Mouse (Mus musculus) hindbrain, embryonic 11.5 days (tissue): ENCODE measurements around the gene Nipsnap3b. TPM values are rescaled to one million over a fixed set of nuclear protein-coding genes. Genes with fewer than 3 reads are reported as not detected.
A peak's percentile ranks its signal among the peaks of the same experiment; 100 is the strongest.

Source experiments
- ATAC-seq: fragments of 200-750 bp; cut with Nextera tagmentation; 2 replicates; pipeline ENCODE4 v1.8.0; 2017; ENCODE audit warnings: mild to moderate bottlenecking, moderate TSS enrichment, moderate library complexity; ENCODE audit not compliant: low FRiP score
- DNase-seq: peaks from one replicate; pipeline ENCODE4 v3.0.0-alpha.2; 2015; ENCODE audit warnings: low spot score
- H3K27ac ChIP-seq: fragments of 300-500 bp; sonication (generic); 2 replicates; pipeline ENCODE4 v1.5.1; 2014; ENCODE audit warnings: mild to moderate bottlenecking, low read depth, low read length
- H3K27me3 ChIP-seq: fragments of 300-500 bp; sonication (generic); 2 replicates; pipeline ENCODE4 v1.6.1; 2014; ENCODE audit warnings: mild to moderate bottlenecking, low read length, moderate library complexity, mixed read lengths; ENCODE audit not compliant: control insufficient read depth, insufficient read depth
- H3K36me3 ChIP-seq: fragments of 300-500 bp; sonication (generic); 2 replicates; pipeline ENCODE4 v1.6.1; 2014; ENCODE audit warnings: mild to moderate bottlenecking, low read length, moderate library complexity, mixed read lengths; ENCODE audit not compliant: control insufficient read depth, insufficient read depth
- H3K4me1 ChIP-seq: fragments of 300-500 bp; sonication (generic); replicated peaks from 2 replicates; pipeline ENCODE4 v1.6.1; 2014; ENCODE audit warnings: low read length, mixed read lengths; ENCODE audit not compliant: control insufficient read depth, insufficient read depth
- H3K4me2 ChIP-seq: fragments of 300-500 bp; sonication (generic); replicated peaks from 2 replicates; pipeline ENCODE4 v1.6.1; 2014; ENCODE audit warnings: mild to moderate bottlenecking, low read depth, low read length
- H3K4me3 ChIP-seq: fragments of 300-500 bp; sonication (generic); 2 replicates; pipeline ENCODE4 v1.5.1; 2014; ENCODE audit warnings: low read depth, low read length
- H3K9ac ChIP-seq: fragments of 300-500 bp; sonication (generic); 2 replicates; pipeline ENCODE4 v1.6.1; 2014; ENCODE audit warnings: low read depth, low read length
- H3K9me3 ChIP-seq: fragments of 300-500 bp; sonication (generic); 2 replicates; pipeline ENCODE4 v1.6.1; 2016; ENCODE audit warnings: low read length; ENCODE audit not compliant: control insufficient read depth
- WGBS: fragments of 180-500 bp; shearing (Covaris S2); extraction: QIAGEN DNeasy Blood & Tissue Kit; methylation state at CpG from one replicate; pipeline ENCODE4 v1.1.7; 2014; 5-methylcytosine and 5-hydroxymethylcytosine counted together
- polyA plus RNA-seq: library from polyadenylated mRNA; unstranded; fragments of >200 nt; fragmentation: Nextera tagmentation; extraction: Ambion mirVana; gene quantifications from 2 replicates; pipeline ENCODE4 v1.2.1, GENCODE M21; 2014

The Nipsnap3b gene
- polyA plus RNA-seq, 1 experiment from 2014 or later, result 129 TPM

DNA sequence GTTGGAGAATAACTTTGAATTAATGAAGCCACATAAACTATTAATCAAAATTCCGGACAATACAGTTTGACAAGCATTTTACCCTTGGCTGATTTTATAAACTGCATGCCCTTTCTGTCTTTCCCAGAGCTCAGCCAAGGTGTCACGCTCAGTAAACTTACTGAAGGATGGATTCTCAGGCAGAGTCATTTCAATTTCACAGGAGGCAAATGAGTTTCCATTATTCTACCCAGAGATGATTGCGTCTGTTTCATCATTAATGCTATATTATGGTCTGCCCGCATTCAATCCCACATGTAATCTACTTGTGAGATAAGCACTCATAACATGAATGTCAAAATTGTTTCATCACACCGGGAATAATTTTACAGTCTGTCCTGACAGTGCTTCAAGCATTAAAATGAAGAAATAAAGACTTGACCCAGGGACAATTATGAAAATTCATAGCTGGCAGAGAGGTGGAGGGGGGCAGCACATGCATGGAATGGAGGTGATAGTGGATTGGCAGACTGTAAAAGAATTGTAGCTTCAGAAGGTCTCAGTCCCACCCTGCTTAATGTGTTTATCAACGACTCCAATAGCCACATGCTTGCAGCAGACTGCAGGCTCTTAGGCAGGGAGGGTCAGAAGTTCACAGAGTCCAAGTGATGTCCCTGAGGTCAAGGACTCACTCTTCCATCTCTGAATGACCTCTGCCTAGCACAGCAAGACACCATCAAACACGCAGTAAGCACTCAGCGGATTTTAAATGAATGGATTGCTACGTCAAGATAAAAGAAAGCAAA, 34.8 kb downstream of the Nipsnap3b start:
- Histone ChIP-seq H3K27me3 (no peaks in the 10 kb centered on the region), H3K9me3 (no peaks in the 10 kb centered on the region), H3K4me1 (no peaks in the 10 kb centered on the region), H3K27ac (no peak overlapping the region), H3K4me2 (no peak overlapping the region), H3K9ac (no peak overlapping the region), H3K4me3 (no peak overlapping the region), H3K36me3 (no peaks in the 10 kb centered on the region)
- WGBS, result 64% methylated on average over 9 of the region's 9 CpGs
- DNase-seq (no peak), ATAC-seq (0 out of 2 replicates have a peak, but pooled peaks have one; percentile 33)

GRCm38 (mm10) chr4:53062301-53063008, 50.8 kb downstream of the Nipsnap3b start:
- H3K27ac ChIP-seq, result no peak overlapping the region
- WGBS, result 85% methylated on average over 7 of the region's 7 CpGs
- no peak overlapping the region for H3K9ac ChIP-seq
- ATAC-seq (no peak), DNase-seq (no peak)
- H3K4me1 ChIP-seq, result no peaks in the 10 kb centered on the region
- no peak overlapping the region for H3K4me3 ChIP-seq
- H3K27me3 ChIP-seq, result no peaks in the 10 kb centered on the region
- no peak overlapping the region for H3K4me2 ChIP-seq
- H3K36me3 ChIP-seq, result no peaks in the 10 kb centered on the region
- H3K9me3 ChIP-seq, result no peaks in the 10 kb centered on the region

Other genes starting within 250 kb of the Nipsnap3b start
- gene Olfr275, start 197.3 kb upstream of the Nipsnap3b start, polyA plus RNA-seq, result not detected in 2 replicates
- not detected in 2 replicates for gene Olfr273, start 152.6 kb upstream of the Nipsnap3b start, polyA plus RNA-seq
- not detected in 2 replicates for gene Olfr272, start 92.7 kb upstream of the Nipsnap3b start, polyA plus RNA-seq
- not detected in 2 replicates for gene Olfr270, start 47.3 kb upstream of the Nipsnap3b start, polyA plus RNA-seq
- not detected in 2 replicates for gene Nipsnap3a, start 22.6 kb upstream of the Nipsnap3b start, polyA plus RNA-seq
- 6.1 and 7.5 TPM in 2 replicates for gene Abca1, start 148.0 kb downstream of the Nipsnap3b start, polyA plus RNA-seq